Comparison of ENCODE assay signal across 34 mouse cellular contexts in the genomic region with DNA sequence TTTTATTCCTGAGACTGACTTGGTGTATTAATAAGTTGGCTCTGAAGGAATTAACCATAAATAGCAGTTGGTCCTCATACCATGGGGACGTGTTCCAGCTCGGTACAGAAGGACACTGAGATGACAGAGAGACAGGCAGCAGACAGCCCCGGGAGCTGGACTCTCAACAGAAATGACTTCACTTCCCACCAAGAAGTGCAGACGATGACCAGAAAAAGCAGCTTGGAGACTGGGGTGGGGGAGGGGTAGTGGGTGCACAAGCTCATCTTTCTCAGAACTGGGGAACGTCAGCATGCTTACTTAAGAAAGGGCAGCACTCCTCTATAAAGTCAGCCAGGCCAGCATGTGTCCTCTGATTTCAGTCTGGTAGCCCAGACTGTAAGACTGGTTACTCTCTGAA.
"Had no signal": no experiment of that assay in that cellular context is flagged by ENCODE, and none has a peak within 500 bp of the region (broad histone marks: within the 10 kb centered on the region; RNA-seq: fewer than 3 reads in every experiment).

No protein-coding gene starts in this region.

- H3K36me3 ChIP-seq: heart, embryonic 12.5 days; heart, embryonic 13.5 days; heart, embryonic 15.5 days; hindbrain, embryonic 10.5 days; hindbrain, embryonic 12.5 days; hindbrain, embryonic 13.5 days; hindbrain, embryonic 15.5 days; intestine, embryonic 15.5 days; kidney, embryonic 15.5 days had no signal

- DNase-seq: heart, postnatal 10 days; heart, postnatal 14 days; heart, postnatal 36 days; heart, postnatal 4 days; kidney, adult 11 months; kidney, adult 18-20 months; kidney, adult 2 months; kidney, adult 8-10 months; kidney, adult 9 months; kidney, postnatal 10 days; kidney, postnatal 14 days; kidney, postnatal 25 days; kidney, postnatal 36 days; kidney, postnatal 4 days; layer of hippocampus, adult 9-11 months; layer of hippocampus, postnatal 36 days had no signal

- ATAC-seq: hindbrain, embryonic 16.5 days; hindbrain, postnatal 0 days; inflammation-experienced regulatory T-cells, adult 6 months; intestine, embryonic 15.5 days; intestine, embryonic 16.5 days; intestine, postnatal 0 days had no signal

- H3K27me3 ChIP-seq: heart, embryonic 12.5 days; heart, embryonic 15.5 days; hindbrain, embryonic 12.5 days; hindbrain, embryonic 13.5 days; hindbrain, embryonic 15.5 days; intestine, embryonic 15.5 days; kidney, embryonic 15.5 days had no signal

- H3K9me3 ChIP-seq: heart, embryonic 12.5 days; heart, embryonic 13.5 days; heart, embryonic 15.5 days; hindbrain, embryonic 10.5 days; hindbrain, embryonic 12.5 days; intestine, embryonic 15.5 days; kidney, embryonic 15.5 days had no signal

- H3K4me2 ChIP-seq: heart, embryonic 12.5 days; heart, embryonic 13.5 days; heart, embryonic 15.5 days; hindbrain, embryonic 12.5 days; hindbrain, embryonic 13.5 days; hindbrain, embryonic 14.5 days; hindbrain, embryonic 15.5 days; intestine, embryonic 15.5 days; kidney, embryonic 15.5 days had no signal

- H3K4me3 ChIP-seq: heart, embryonic 12.5 days; heart, embryonic 13.5 days; heart, embryonic 15.5 days; hindbrain, embryonic 10.5 days; hindbrain, embryonic 12.5 days; hindbrain, embryonic 13.5 days; hindbrain, embryonic 15.5 days; intestine, embryonic 15.5 days; kidney, embryonic 15.5 days; layer of hippocampus, adult 2 months; left cerebral cortex, adult 2 months had no signal

- H3K9ac ChIP-seq: heart, embryonic 12.5 days; heart, embryonic 13.5 days; heart, embryonic 15.5 days; hindbrain, embryonic 12.5 days; hindbrain, embryonic 13.5 days; hindbrain, embryonic 14.5 days; hindbrain, embryonic 15.5 days; intestine, embryonic 15.5 days; kidney, embryonic 15.5 days had no signal

- H3K27ac ChIP-seq: heart, embryonic 13.5 days; heart, embryonic 15.5 days; hindbrain, embryonic 10.5 days; hindbrain, embryonic 12.5 days; hindbrain, embryonic 13.5 days; hindbrain, embryonic 14.5 days; hindbrain, embryonic 15.5 days; hindbrain, postnatal 0 days; intestine, embryonic 15.5 days; kidney, embryonic 15.5 days; kidney, postnatal 0 days; layer of hippocampus, adult 2 months; left cerebral cortex, adult 2 months had no signal

- H3K4me1 ChIP-seq: heart, embryonic 12.5 days; heart, embryonic 13.5 days; heart, embryonic 15.5 days; hindbrain, embryonic 10.5 days; intestine, embryonic 15.5 days; kidney, embryonic 15.5 days had no signal
